Mouse (Mus musculus) heart, postnatal 0 days (tissue): ENCODE results near the gene Evl.

Experiments used
- CTCF ChIP-seq: IDR thresholded peaks from 2 replicates; pipeline ENCODE4 v1.5.1; 2016; ENCODE audit warnings: antibody characterized with exemption, control low read depth, low read depth
- EP300 ChIP-seq: IDR thresholded peaks from 2 replicates; pipeline ENCODE4 v1.6.1; 2016; ENCODE audit warnings: antibody characterized with exemption, low read depth

DNA sequence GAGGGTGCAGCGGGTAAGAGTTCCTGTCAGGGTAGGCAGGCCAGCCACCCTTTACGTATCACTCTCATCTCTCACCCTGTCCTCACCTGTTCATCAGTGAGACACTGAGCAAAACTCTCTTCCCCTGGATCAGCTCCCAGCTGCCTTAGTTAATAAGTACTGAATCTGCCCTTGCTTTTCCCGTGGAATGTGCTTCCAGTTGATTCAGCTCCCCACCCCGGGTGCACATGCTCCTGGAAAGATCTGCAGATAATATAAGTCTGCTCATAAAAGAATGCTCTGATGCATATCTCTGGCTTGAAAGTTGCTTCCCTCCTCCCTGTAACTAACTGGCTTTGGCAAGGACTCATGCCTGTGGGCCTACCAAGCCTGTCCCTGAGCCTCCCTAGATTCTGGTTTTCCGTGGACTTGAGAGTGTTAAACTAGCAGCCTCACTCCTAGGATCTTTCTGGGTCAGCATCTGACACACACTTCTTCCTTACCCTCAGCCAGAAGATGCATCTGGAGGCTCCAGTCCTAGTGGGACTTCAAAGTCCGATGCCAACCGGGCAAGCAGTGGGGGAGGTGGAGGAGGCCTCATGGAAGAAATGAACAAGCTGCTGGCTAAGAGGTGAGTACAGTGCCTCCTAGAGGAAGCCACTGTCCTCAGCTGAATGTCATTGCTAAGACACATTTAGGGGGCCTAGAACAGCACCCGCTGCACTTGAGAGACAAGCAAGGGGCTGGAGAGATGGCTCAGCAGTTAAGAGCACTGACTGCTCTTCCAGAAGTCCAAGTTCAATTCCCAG lies 121.3 kb downstream of the Evl start:
- no peak; the same call in 1 of the 2 replicates for TF ChIP-seq CTCF
- TF ChIP-seq EP300, result no peak
